Mouse (Mus musculus) stomach, postnatal 0 days (tissue): ENCODE results near the gene Cenpl.

ENCODE experiments used
- CTCF ChIP-seq: IDR thresholded peaks from 2 replicates; pipeline ENCODE4 v1.5.1; 2016; ENCODE audit warnings: antibody characterized with exemption, low read depth, mild to moderate bottlenecking, moderate library complexity
- EP300 ChIP-seq: optimal IDR thresholded peaks from 2 replicates; pipeline ENCODE3; 2016; ENCODE audit warnings: antibody characterized with exemption

- TF ChIP-seq EP300 (no peak), CTCF (no peak)
Measured at GRCm38 (mm10) chr1:161036411-161036841, 34.1 kb upstream of the Cenpl start.
